Mouse (Mus musculus): ENCODE results near the gene Prps1. TPM values are rescaled to one million over a fixed set of nuclear protein-coding genes. Genes with fewer than 3 reads are reported as not detected.
"Not testable (repeated sequence)": the region's sequence is repeated elsewhere in the genome, so short reads cannot be mapped to it uniquely, and the experiment has no call there.

The Prps1 gene
- total and polyA plus RNA-seq, 2 experiments from 2014 or later = 52.5 to 91.3 TPM

- no peak overlapping the region for H3K4me3 ChIP-seq (ENCODE audit: low read depth, low read length)
- no peak for ATAC-seq (ENCODE audit: low FRiP score)
- no peak overlapping the region for H3K27ac ChIP-seq (ENCODE audit: low read depth, low read length)
- H3K27me3 ChIP-seq (ENCODE audit: insufficient read depth, low read length) = peaks cover 12% of the 10 kb centered on the region; the same call in 1 of the 2 replicates
- no peak overlapping the region for H3K4me2 ChIP-seq (ENCODE audit: low read depth, low read length, poor library complexity, severe bottlenecking)
- 72% methylated on average over 9 of the region's 9 CpGs for WGBS
- no peaks in the 10 kb centered on the region for H3K9me3 ChIP-seq (ENCODE audit: low read length)
- H3K36me3 ChIP-seq (ENCODE audit: insufficient read depth, low read length) = no peaks in the 10 kb centered on the region
- DNase-seq (ENCODE audit: low spot score) = no peak
- TF ChIP-seq CTCF (IDR thresholded peaks at IDR 0.05) = no peak
- no peaks in the 10 kb centered on the region for H3K4me1 ChIP-seq (ENCODE audit: insufficient read depth, low read length)
- no peak overlapping the region for H3K9ac ChIP-seq (replicated peaks; ENCODE audit: low read length, poor library complexity, severe bottlenecking)
Measured at GRCm38 (mm10) chrX:140501401-140502301, 45.2 kb downstream of the Prps1 start.

GRCm38 (mm10) chrX:140503905-140504304 is 47.5 kb downstream of the Prps1 start:
- TF ChIP-seq CTCF (IDR thresholded peaks at IDR 0.05) = peak; percentile 50
- no peaks in the 10 kb centered on the region for H3K36me3 ChIP-seq (ENCODE audit: insufficient read depth, low read length)
- H3K9me3 ChIP-seq (ENCODE audit: low read length) = no peaks in the 10 kb centered on the region
- H3K27ac ChIP-seq (ENCODE audit: low read depth, low read length) = no peak overlapping the region
- ATAC-seq (ENCODE audit: low FRiP score) (no peak), DNase-seq (ENCODE audit: low spot score) (peak; percentile 52)
- no peak overlapping the region for H3K9ac ChIP-seq (replicated peaks; ENCODE audit: low read length, poor library complexity, severe bottlenecking)
- WGBS = 15% methylated on average over 5 of the region's 7 CpGs
- H3K4me1 ChIP-seq (ENCODE audit: insufficient read depth, low read length) = no peaks in the 10 kb centered on the region
- H3K27me3 ChIP-seq (ENCODE audit: insufficient read depth, low read length) = peaks cover 12% of the 10 kb centered on the region; the same call in 1 of the 2 replicates
- no peak overlapping the region for H3K4me2 ChIP-seq (ENCODE audit: low read depth, low read length, poor library complexity, severe bottlenecking)
- no peak overlapping the region for H3K4me3 ChIP-seq (ENCODE audit: low read depth, low read length)

DNA sequence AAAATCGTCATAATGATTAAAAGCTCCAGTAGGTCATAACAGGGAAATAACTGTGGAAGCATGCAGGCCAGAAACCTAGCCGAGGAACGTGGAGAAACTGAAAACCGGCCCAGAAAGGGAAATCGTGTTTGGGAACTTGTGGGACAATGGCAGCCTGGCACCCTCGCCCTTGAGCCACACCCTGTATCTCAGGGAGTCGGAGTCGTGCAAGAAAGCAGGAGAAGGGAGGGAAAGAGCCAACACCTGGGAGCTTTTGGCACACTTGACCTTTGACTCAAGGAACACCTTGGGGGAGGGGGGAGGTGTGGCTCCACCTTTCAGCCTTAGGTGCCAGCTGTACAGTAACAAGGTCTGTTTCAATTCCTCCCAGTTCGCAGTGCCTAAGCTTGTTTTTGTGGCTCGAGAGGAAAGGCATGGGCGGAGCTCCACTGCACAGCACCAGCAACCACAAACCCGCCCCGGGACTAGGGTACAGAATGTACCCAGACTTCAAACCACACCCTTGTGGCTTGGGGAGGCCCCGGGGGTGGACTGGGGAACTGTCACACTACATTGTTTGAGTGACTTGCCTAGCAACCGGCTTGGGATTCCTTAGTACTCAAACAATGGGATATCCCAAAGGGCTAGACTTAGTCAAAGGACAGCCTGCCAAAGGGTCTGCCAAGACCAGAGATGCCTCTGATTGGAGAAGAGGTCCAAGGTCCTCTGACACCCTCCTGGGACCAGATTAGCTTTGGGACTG is 49.3 kb downstream of the Prps1 start:
- peak; percentile 88 for ATAC-seq (ENCODE audit: low FRiP score)
- Histone ChIP-seq H3K4me3 (ENCODE audit: low read depth, low read length) (no peak overlapping the region), H3K9ac (replicated peaks; ENCODE audit: low read length, poor library complexity, severe bottlenecking) (no peak overlapping the region), H3K27me3 (ENCODE audit: insufficient read depth, low read length) (peaks cover 17% of the 10 kb centered on the region; the same call in 1 of the 2 replicates), H3K27ac (ENCODE audit: low read depth, low read length) (no peak overlapping the region; the same call in 1 of the 2 replicates), H3K9me3 (ENCODE audit: low read length) (no peaks in the 10 kb centered on the region), H3K36me3 (ENCODE audit: insufficient read depth, low read length) (no peaks in the 10 kb centered on the region), H3K4me1 (ENCODE audit: insufficient read depth, low read length) (no peaks in the 10 kb centered on the region), H3K4me2 (ENCODE audit: low read depth, low read length, poor library complexity, severe bottlenecking) (no peak overlapping the region)
- peak; percentile 66 for DNase-seq (ENCODE audit: low spot score)
- WGBS = 46% methylated on average over 15 of the region's 15 CpGs
- no peak for TF ChIP-seq CTCF (IDR thresholded peaks at IDR 0.05)

- H3K36me3 ChIP-seq (ENCODE audit: insufficient read depth, low read length) = no peaks in the 10 kb centered on the region
- no peak overlapping the region for H3K27ac ChIP-seq (ENCODE audit: low read depth, low read length)
- WGBS = 70% methylated on average over 6 of the region's 6 CpGs
- H3K9ac ChIP-seq (replicated peaks; ENCODE audit: low read length, poor library complexity, severe bottlenecking) = no peak overlapping the region
- DNase-seq (ENCODE audit: low spot score) (no peak), ATAC-seq (ENCODE audit: low FRiP score) (no peak)
- H3K4me2 ChIP-seq (ENCODE audit: low read depth, low read length, poor library complexity, severe bottlenecking) = no peak overlapping the region
- H3K4me1 ChIP-seq (ENCODE audit: insufficient read depth, low read length) = no peaks in the 10 kb centered on the region
- H3K27me3 ChIP-seq (ENCODE audit: insufficient read depth, low read length) = peaks cover 16% of the 10 kb centered on the region; the same call in 1 of the 2 replicates
- TF ChIP-seq CTCF (IDR thresholded peaks at IDR 0.05) = no peak
- H3K9me3 ChIP-seq (ENCODE audit: low read length) = no peaks in the 10 kb centered on the region
- H3K4me3 ChIP-seq (ENCODE audit: low read depth, low read length) = no peak overlapping the region
Measured at GRCm38 (mm10) chrX:140506436-140507180, 50.2 kb downstream of the Prps1 start.

- Histone ChIP-seq H3K27ac (ENCODE audit: low read depth, low read length) (no peak overlapping the region), H3K4me1 (ENCODE audit: insufficient read depth, low read length) (no peaks in the 10 kb centered on the region), H3K9ac (replicated peaks; ENCODE audit: low read length, poor library complexity, severe bottlenecking) (no peak overlapping the region), H3K4me2 (ENCODE audit: low read depth, low read length, poor library complexity, severe bottlenecking) (no peak overlapping the region), H3K4me3 (ENCODE audit: low read depth, low read length) (no peak overlapping the region), H3K27me3 (ENCODE audit: insufficient read depth, low read length) (peaks cover 15% of the 10 kb centered on the region; the same call in 1 of the 2 replicates), H3K36me3 (ENCODE audit: insufficient read depth, low read length) (no peaks in the 10 kb centered on the region), H3K9me3 (ENCODE audit: low read length) (no peaks in the 10 kb centered on the region)
- ATAC-seq (ENCODE audit: low FRiP score) = no peak
- DNase-seq (ENCODE audit: low spot score) = no peak
- no peak for TF ChIP-seq CTCF (IDR thresholded peaks at IDR 0.05)
- 72% methylated on average over 1 of the region's 1 CpGs for WGBS
Measured at GRCm38 (mm10) chrX:140507377-140507776, 51.0 kb downstream of the Prps1 start.

DNA sequence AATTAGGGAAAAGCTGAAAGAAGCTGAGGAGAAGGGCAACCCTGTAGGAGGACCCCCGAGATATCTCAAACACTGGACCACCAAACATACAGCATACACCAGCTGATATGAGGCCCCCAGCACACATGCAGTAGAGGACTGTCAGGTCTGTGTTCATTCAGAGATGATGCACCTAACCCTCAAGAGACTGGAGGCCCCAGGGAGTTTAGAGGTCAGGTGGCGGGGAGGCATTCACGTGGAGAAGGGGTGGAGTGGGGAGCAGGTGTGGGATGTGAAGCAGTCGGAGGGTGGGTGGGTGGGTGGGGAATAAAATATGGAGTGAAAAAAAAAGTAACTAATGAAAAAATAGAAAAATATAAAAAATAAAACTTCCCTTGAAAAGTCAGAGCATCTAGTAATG is 52.4 kb downstream of the Prps1 start:
- H3K9ac ChIP-seq (replicated peaks; ENCODE audit: low read length, poor library complexity, severe bottlenecking); H3K9me3 ChIP-seq (ENCODE audit: low read length); H3K4me3 ChIP-seq (ENCODE audit: low read depth, low read length); H3K27ac ChIP-seq (ENCODE audit: low read depth, low read length); H3K4me1 ChIP-seq (ENCODE audit: insufficient read depth, low read length); H3K4me2 ChIP-seq (ENCODE audit: low read depth, low read length, poor library complexity, severe bottlenecking); H3K36me3 ChIP-seq (ENCODE audit: insufficient read depth, low read length); ATAC-seq (ENCODE audit: low FRiP score); DNase-seq (ENCODE audit: low spot score): not testable (repeated sequence)
- H3K27me3 ChIP-seq (ENCODE audit: insufficient read depth, low read length) = peaks cover 12% of the 10 kb centered on the region; the same call in 1 of the 2 replicates
- 93% methylated on average over 4 of the region's 4 CpGs for WGBS
